Mouse (Mus musculus) stomach, embryonic 14.5 days (tissue): ENCODE measurements at regions not wholly inside any gene's neighbourhood (a gene's known extent, or its start where the extent isn't known, plus 50 kb on each side); places are given as distances from the start of the nearest gene placed in this dataset.
A peak's percentile ranks its signal among the peaks of the same experiment; 100 is the strongest.

ENCODE experiments used
- ATAC-seq: fragments of 200-750 bp; cut with Nextera tagmentation; 2 replicates; pipeline ENCODE4 v1.8.0; 2017; ENCODE audit warnings: low read depth, moderate TSS enrichment; ENCODE audit not compliant: insufficient number of reproducible peaks, insufficient read depth, low FRiP score
- H3K27ac ChIP-seq: fragments of 300-500 bp; sonication (generic); 2 replicates; pipeline ENCODE4 v1.5.1; 2014; ENCODE audit warnings: mild to moderate bottlenecking, low read length, moderate library complexity, mixed read lengths
- H3K27me3 ChIP-seq: fragments of 300-500 bp; sonication (generic); 2 replicates; pipeline ENCODE4 v1.6.1; 2014; ENCODE audit warnings: low read length, control low read depth, mixed read lengths; ENCODE audit not compliant: control insufficient read depth, insufficient read depth
- H3K36me3 ChIP-seq: fragments of 300-500 bp; sonication (generic); 2 replicates; pipeline ENCODE4 v1.6.1; 2014; ENCODE audit warnings: mild to moderate bottlenecking, control low read depth, low read length, moderate library complexity, mixed read lengths; ENCODE audit not compliant: control insufficient read depth, insufficient read depth
- H3K4me1 ChIP-seq: fragments of 300-500 bp; sonication (generic); 2 replicates; pipeline ENCODE4 v1.6.1; 2014; ENCODE audit warnings: low read length, control low read depth, mixed read lengths; ENCODE audit not compliant: control insufficient read depth, insufficient read depth
- H3K4me2 ChIP-seq: fragments of 300-500 bp; sonication (generic); replicated peaks from 2 replicates; pipeline ENCODE4 v1.6.1; 2014; ENCODE audit warnings: low read depth, low read length, control low read depth
- H3K4me3 ChIP-seq: fragments of 300-500 bp; sonication (generic); 2 replicates; pipeline ENCODE4 v1.5.1; 2014; ENCODE audit warnings: low read depth, low read length, control low read depth
- H3K9ac ChIP-seq: fragments of 300-500 bp; sonication (generic); replicated peaks from 2 replicates; pipeline ENCODE4 v1.6.1; 2014; ENCODE audit warnings: low read depth, mild to moderate bottlenecking, control low read depth, low read length, moderate library complexity, mixed read lengths
- H3K9me3 ChIP-seq: fragments of 300-500 bp; sonication (generic); 2 replicates; pipeline ENCODE4 v1.6.1; 2016; ENCODE audit warnings: low read depth, low read length, control low read depth; ENCODE audit not compliant: control insufficient read depth
- whole genome bisulfite sequencing: fragments of 180-500 bp; shearing (Covaris S2); extraction: QIAGEN DNeasy Blood & Tissue Kit; methylation state at CpG from one replicate; pipeline ENCODE4 v1.1.7; 2014; 5-methylcytosine and 5-hydroxymethylcytosine counted together

DNA sequence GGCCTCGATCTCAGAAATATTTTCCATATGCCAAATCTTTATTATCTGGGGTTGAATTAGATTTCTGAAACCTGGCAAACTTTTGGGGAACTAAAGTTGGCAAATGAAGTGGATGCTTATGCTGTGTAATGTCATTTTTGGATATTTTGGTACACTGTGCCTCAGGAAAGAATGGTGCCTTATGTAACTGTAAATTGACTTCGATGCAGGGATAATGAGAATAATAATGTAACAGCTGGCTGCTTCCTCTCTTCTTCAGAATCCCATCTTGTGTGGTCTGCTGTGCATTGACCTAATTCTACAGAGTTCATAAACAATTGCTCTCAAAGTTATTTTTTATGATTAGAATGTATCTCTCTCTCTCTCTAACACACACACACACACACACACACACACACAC is 545.6 kb downstream of the Tfap2b start:
- Histone ChIP-seq H3K27me3 (no peaks in the 10 kb centered on the region), H3K36me3 (no peaks in the 10 kb centered on the region), H3K4me3 (no peak overlapping the region), H3K4me1 (no peaks in the 10 kb centered on the region), H3K9me3 (no peaks in the 10 kb centered on the region), H3K27ac (no peak overlapping the region), H3K9ac (no peak overlapping the region), H3K4me2 (no peak overlapping the region)
- WGBS = 81% methylated on average over 2 of the region's 2 CpGs
- no peak for ATAC-seq

DNA sequence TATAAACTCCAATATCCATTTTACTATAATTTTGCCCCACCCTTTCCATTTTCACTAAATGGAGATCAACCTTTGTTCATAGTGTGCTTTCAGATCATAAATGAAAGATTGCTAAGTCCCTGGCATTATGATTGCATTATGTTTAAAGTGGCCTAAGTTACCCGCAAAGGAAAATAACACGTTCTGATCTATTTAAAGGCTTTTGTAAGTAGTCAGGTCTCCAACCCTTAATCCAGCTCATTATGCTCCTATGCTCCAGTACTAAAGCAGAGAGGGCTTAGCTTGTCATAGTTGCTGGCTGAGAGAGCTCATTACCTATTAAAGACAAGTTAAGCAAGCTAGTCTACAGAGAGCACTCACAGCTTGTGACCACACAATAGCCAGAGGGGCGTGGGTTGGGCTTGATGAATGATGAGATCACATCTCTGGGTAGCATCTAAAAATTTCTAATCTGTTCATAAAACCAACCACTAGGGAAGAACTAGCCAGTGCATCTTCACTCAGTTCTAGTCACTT is 549.3 kb downstream of the Tfap2b start:
- Histone ChIP-seq H3K4me3 (no peak overlapping the region), H3K9ac (no peak overlapping the region), H3K4me1 (no peaks in the 10 kb centered on the region), H3K27ac (no peak overlapping the region), H3K36me3 (no peaks in the 10 kb centered on the region), H3K9me3 (no peaks in the 10 kb centered on the region), H3K4me2 (no peak overlapping the region), H3K27me3 (no peaks in the 10 kb centered on the region)
- no peak for ATAC-seq
- 73% methylated on average over 3 of the region's 3 CpGs for WGBS

DNA sequence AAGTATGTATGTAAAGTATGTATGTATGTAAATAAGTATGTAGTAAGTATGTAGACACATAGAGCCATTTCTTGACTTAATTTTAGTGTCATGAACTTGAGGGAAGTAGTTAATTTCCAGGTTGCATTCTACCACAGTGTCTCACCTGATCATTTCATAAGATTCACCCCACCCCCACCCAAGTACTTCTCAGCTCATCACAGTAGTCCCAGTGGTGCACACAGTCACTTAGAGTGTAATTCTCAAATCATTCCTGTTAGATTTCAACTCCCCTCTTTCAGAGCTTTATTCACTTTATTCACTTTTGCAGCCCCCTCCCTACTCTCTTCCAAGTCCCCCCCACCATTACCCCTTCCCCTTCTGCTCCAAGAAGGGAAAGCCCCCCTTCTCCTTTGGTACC is 558.2 kb downstream of the Tfap2b start:
- Histone ChIP-seq H3K27me3 (no peaks in the 10 kb centered on the region), H3K4me2 (no peak overlapping the region), H3K4me1 (no peaks in the 10 kb centered on the region), H3K9me3 (no peaks in the 10 kb centered on the region), H3K4me3 (no peak overlapping the region), H3K27ac (no peak overlapping the region), H3K9ac (no peak overlapping the region), H3K36me3 (no peaks in the 10 kb centered on the region)
- no peak for ATAC-seq

GRCm38 (mm10) chr1:19772266-19772665 is 563.6 kb downstream of the Tfap2b start:
- ATAC-seq = no peak
- H3K27me3 ChIP-seq = no peaks in the 10 kb centered on the region
- H3K4me1 ChIP-seq = no peaks in the 10 kb centered on the region
- no peak overlapping the region for H3K27ac ChIP-seq
- no peaks in the 10 kb centered on the region for H3K36me3 ChIP-seq
- H3K4me2 ChIP-seq = no peak overlapping the region
- H3K9ac ChIP-seq = no peak overlapping the region
- H3K9me3 ChIP-seq = no peaks in the 10 kb centered on the region
- no peak overlapping the region for H3K4me3 ChIP-seq

DNA sequence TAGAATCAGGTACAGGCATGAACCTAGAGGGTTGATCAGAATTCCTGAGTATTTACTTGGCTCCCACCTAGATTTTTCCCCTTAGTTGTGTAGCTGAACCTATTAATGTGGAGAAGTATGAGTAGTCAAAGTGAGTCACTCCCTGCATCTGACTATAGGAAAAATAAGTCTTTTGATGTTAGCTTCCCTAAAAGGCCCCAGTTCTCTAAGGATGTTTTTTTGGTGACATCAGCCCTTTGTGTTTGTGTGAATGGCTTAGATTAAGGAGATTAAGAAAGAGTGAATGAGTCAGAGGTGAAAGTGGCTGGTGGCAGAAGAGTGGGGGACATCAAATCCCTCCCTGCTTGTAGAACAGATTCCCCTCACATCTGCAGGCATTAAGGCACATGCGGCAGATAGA is 565.8 kb downstream of the Tfap2b start:
- H3K9me3 ChIP-seq = no peaks in the 10 kb centered on the region
- no peaks in the 10 kb centered on the region for H3K27me3 ChIP-seq
- no peaks in the 10 kb centered on the region for H3K4me1 ChIP-seq
- H3K36me3 ChIP-seq = no peaks in the 10 kb centered on the region
- ATAC-seq = 0 out of 2 replicates have a peak, but pooled peaks have one; percentile 53
- no peak overlapping the region for H3K4me3 ChIP-seq
- no peak overlapping the region for H3K9ac ChIP-seq
- WGBS = 72% methylated on average over 1 of the region's 1 CpGs
- H3K27ac ChIP-seq = no peak overlapping the region
- no peak overlapping the region for H3K4me2 ChIP-seq

GRCm38 (mm10) chr1:19777542-19777941 is 568.8 kb downstream of the Tfap2b start:
- no peaks in the 10 kb centered on the region for H3K9me3 ChIP-seq
- no peaks in the 10 kb centered on the region for H3K4me1 ChIP-seq
- no peak overlapping the region for H3K4me2 ChIP-seq
- no peaks in the 10 kb centered on the region for H3K36me3 ChIP-seq
- H3K27me3 ChIP-seq = no peaks in the 10 kb centered on the region
- ATAC-seq = no peak
- no peak overlapping the region for H3K27ac ChIP-seq
- WGBS = 73% methylated on average over 1 of the region's 1 CpGs
- H3K9ac ChIP-seq = no peak overlapping the region
- H3K4me3 ChIP-seq = no peak overlapping the region

GRCm38 (mm10) chr1:19786971-19787370 is 578.3 kb downstream of the Tfap2b start:
- H3K9me3 ChIP-seq = no peaks in the 10 kb centered on the region
- H3K4me2 ChIP-seq = no peak overlapping the region
- 66% methylated on average over 2 of the region's 2 CpGs for WGBS
- H3K27ac ChIP-seq = no peak overlapping the region
- no peak overlapping the region for H3K4me3 ChIP-seq
- ATAC-seq = no peak
- no peaks in the 10 kb centered on the region for H3K4me1 ChIP-seq
- H3K36me3 ChIP-seq = no peaks in the 10 kb centered on the region
- no peaks in the 10 kb centered on the region for H3K27me3 ChIP-seq
- H3K9ac ChIP-seq = no peak overlapping the region

DNA sequence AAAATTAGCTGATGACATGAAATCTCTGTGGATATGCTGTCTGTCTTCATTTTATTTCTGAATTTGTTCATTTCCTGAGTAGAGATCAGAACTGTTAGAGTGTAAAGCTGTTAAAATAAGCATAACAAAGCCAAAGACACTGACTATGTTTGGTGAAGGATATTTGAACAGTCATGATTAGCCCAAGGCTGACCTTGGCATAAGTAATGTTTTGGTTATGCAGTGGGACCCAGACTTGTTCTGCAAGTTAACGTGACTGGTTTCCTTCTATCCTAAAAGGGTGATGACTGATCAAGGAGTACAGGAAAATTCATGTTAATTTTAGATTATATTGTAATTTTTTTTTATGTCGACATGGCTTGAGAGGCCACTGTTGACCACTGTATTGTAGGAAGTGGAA is 585.4 kb downstream of the Tfap2b start:
- H3K4me3 ChIP-seq = no peak overlapping the region
- H3K9ac ChIP-seq = no peak overlapping the region
- no peaks in the 10 kb centered on the region for H3K9me3 ChIP-seq
- no peaks in the 10 kb centered on the region for H3K36me3 ChIP-seq
- H3K4me2 ChIP-seq = no peak overlapping the region
- whole genome bisulfite sequencing = 64% methylated on average over 2 of the region's 2 CpGs
- no peak for ATAC-seq
- H3K4me1 ChIP-seq = no peaks in the 10 kb centered on the region
- H3K27ac ChIP-seq = no peak overlapping the region
- no peaks in the 10 kb centered on the region for H3K27me3 ChIP-seq

GRCm38 (mm10) chr1:19825887-19826286 is 617.2 kb downstream of the Tfap2b start:
- Histone ChIP-seq H3K4me1 (no peaks in the 10 kb centered on the region), H3K27ac (no peak overlapping the region), H3K4me3 (no peak overlapping the region), H3K4me2 (no peak overlapping the region), H3K36me3 (no peaks in the 10 kb centered on the region), H3K9me3 (no peaks in the 10 kb centered on the region), H3K9ac (no peak overlapping the region), H3K27me3 (no peaks in the 10 kb centered on the region)
- ATAC-seq = no peak
- 78% methylated on average over 3 of the region's 3 CpGs for WGBS
